Mouse (Mus musculus) spleen, postnatal 36 days (tissue): ENCODE measurements around the gene Esrrg.

Experiments used
- DNase-seq, 2 experiments: peaks; one replicate each; pipeline ENCODE4 v3.0.0; 2022; ENCODE audit warnings: low spot score in 2 of 2, mixed read lengths in 1 of 2

Gene Esrrg

DNA sequence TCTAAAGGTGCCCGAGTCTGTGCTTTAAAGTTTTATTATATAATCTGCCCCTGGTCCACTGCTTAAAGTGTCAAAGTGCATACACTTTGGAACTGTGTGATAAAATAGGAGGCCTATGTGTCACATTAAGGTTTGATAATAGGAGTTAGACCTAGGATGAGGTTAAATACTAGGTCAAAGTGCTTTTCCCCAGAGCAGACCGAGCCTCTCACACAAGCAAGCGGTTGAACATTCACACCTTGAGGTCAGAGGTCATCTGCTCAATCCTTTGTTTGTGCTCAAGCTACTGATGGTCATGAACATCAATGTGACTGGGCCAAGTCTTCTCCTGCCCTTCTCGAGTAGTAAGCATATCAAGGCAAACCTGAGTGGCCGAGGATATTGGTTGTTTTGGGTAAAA is 218.3 kb downstream of the Esrrg start:
- no peak for DNase-seq

DNA sequence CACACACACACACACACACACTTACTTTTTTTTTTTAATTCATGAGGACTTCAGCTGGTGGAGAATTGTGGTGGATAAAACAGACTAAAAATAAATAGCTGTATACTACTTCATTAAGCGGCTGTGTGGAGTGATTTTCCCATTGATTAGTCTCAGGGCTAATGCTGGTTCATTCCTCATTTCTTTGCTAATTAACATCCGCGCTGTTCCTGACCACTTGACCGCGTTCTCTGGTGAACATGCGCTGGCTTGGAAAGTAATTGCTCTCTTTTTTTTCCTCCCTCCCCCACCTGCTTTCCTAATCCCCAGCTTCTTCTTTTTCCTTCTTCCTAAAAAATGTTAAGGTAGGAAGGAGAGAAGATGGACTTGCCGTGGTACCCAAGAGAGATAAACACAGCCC is 222.3 kb downstream of the Esrrg start:
- no peak for DNase-seq

DNA sequence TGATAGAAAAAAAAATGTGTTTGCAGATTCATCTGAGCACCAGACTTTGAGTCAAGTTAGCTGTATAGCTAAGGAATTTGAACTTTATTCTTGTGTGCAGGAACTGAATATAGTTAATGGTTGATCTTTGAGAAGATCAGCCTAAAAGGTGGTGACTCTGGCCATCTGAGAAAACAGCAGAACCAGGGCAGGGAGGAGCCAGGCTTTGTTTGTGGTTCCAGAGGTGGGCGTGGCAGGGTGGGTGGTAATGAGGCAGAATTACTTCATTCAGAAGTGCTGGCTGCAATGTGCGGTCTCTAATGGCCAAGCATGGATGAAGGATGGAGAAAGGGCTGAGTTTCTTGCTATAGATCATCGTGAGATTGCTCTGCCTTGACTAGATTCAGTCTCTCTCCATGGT is 224.3 kb downstream of the Esrrg start:
- no peak for DNase-seq

DNA sequence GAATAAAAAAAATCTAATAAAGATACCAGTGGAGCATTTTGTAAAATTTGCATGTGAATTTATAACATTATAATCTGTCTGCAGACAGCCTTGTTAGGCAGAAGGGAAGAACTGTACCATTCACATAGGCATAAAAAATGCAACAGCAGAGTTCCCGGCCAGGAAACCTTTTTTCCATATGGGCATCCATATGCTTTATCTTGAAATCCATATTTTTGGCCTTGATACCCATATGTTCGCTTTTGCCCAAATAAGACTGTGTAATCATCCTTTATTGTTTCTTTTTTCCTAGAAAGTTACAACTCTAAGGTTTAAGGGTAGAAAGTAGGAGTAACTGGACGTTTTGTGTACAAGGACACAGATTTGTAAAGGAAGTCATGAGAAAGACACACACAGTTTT is 226.0 kb downstream of the Esrrg start:
- no peak for DNase-seq

DNA sequence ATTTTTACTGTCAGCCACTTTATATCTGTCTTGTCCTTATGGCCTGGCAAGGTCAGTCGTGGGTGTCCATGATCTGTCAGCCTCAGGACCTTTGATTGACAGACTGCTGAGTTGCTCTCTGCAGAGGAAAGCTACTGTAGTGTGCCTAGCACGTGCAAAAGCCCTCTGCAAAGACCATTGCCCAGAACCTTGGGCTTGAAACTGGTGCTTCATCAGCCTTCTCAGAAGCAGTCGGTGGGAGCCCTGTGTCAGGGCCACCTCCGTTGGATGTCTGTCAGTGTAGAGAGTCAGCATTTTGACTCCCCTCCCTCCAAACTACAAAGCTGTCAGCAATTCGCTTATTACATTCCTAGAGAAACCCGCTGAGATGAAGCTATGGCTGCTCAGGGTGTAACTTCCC is 227.8 kb downstream of the Esrrg start:
- no peak for DNase-seq

DNA sequence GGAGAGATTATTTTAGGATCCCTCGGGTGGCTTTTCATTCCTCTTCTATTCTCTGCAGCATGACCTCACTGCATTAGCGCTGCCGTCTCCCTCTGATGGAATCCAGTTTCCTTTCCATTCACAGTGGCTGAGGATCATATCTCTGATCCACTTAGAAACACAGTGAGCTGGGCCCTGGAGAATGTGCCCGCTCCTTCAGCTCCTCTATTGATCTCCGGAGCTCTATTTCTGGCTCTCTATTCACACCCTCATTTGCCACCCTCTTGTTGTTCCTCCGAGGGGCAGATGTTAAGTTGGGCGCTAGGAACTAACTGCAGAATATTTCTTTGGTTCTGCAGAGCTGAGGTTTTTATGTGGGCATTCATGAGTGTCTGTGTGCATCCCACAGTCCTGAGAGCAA is 228.3 kb downstream of the Esrrg start:
- no peak for DNase-seq

DNA sequence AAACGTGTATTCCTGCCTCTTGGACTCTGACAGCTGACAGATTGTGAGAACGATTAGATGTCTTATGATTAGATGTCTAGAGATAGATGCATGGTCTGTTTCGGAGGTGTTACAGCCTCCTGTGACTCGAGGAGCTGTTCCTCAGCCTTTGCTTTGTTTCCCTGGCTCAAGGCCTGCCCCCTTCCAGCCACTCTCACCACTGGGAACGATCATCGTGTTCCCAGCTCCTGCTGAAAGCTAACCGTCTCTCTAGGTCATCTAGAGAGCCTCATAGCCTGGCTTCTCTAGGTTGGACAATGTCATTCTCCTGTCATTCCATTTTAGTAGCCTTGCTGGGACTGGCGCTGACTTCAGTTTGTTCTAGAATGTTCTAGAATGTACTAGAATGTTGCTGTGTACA is 233.0 kb downstream of the Esrrg start:
- no peak for DNase-seq

DNA sequence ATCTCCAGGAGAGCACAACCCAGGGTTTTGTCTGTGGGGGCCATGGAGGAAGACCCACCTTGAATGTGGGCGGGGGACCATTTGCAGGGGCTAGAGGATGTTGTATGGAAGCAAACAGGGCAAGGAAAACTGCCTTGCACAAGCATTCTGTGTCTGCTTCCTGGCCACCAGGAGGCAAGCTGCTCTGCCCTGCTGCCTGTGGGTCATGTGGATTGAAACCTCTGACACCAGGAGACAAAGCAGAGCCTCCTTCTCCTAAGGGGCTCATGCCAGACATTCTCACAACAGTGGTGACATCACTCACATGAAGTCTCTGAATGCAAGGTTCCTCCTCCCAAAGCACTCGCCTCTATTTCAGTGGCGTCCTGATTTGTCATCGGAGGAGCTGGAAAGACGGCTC is 234.1 kb downstream of the Esrrg start:
- no peak for DNase-seq

DNA sequence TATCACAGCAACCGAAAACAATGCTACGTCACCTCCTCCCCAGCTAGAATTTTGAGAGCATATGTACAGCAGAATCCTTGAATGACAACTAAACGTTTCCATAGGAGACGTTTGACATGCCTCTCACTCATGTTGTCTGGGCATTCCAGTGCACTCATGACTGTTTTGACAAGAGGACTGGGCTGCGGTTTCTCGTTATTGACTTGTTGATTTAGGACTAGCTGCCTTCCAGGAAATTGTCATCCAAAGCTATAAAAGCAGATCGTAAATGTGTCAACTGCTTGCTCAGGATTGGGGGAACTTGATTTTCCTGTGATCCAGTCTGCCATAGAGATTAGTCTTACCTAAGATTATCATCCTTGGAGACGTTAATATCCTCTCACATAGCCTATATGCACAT is 245.6 kb downstream of the Esrrg start:
- no peak for DNase-seq

DNA sequence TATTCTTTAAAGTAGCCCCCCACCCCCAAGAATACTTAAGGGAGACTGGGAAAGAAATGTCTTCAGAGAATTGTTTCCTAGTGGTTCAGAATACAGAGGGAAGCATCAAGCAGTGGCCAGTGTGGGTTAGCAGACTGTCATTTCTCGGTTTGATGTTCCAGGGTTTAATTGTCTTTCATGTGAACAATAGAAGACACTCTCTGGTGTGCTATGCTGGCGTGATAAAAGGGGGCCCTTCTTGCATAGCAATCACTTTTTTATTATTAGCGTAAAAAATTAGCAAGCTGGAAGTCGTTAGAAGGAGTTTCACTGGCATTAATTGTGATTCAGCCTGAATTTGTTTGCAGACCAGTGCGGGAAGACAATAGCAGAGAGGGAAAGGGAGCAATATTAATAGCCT is 253.7 kb downstream of the Esrrg start:
- no peak for DNase-seq

DNA sequence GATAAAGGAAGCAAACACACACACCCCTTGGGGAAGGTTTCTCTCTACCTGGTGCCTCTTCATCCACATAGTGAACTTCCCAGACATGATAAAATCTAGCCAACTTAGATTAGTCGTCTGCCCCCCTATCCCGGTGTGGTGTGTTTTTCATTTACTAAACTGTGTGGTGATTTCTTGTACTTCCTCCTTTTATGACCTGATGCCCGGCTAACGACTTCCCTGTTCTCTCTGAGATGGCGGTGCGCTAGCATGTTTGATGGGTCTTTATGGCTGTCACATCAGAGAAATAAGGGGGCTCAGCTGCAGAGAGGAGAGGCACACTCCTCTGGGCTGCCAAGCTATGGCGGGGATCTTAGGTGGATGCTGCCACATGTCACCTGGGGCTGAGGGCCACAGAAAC is 259.8 kb downstream of the Esrrg start:
- DNase-seq: no peak

DNA sequence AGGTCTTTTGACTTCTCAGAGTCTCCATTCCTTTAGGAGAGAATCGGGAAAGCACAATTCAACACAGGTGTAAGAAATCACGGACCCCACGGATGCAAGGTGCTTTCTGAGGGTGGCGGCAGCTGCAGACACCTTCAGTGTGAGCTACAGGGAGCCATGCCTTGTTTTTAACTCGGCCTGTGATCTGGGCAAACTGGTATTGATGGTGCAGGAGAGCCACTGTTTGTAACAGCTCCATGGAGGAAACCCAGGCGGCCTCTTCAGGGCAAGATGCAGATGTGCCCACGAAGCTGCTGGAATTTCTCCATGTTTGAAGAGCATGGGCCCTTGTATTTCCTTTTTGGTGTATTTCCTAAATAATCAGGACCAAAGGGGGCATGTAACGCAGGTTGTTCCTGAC is 263.6 kb downstream of the Esrrg start:
- no peak for DNase-seq

DNA sequence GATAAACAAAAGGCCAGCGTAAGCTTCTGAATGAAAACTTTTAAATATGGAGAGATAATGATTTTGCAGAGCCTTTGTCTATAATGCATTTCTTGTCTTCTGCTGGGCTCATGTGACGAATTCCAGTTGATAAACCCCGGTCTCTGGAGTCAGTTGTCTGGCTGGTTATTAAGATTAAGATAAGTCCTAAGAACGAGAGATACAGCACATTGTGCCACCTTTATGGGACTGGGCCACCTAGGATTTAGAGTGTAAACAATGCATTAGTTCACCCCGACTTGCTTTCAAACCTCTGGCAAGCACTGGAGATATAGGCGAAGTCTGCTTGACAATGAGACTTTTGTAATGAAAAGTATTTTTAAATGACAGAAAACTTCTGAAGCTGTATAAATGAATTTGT is 264.2 kb downstream of the Esrrg start:
- no peak for DNase-seq

DNA sequence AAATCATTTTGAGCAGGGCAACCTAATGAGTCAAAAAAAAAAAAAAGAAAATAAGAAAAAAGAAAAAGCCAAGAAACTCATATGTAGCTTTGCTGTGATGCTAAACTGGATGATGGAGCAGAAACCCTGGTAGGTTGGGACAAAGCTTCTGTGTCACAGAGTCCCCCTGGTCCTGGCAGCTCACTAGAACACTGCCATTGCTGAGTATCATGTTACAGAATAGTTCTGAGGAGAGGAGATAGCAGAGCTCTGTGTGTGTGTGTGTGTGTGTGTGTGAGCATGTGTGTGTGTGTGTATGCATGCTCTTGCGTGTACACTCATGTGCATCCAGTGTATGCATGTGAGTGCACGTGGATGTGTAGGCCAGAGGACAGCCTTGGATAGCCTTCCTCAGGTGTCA is 265.2 kb downstream of the Esrrg start:
- no peak for DNase-seq

DNA sequence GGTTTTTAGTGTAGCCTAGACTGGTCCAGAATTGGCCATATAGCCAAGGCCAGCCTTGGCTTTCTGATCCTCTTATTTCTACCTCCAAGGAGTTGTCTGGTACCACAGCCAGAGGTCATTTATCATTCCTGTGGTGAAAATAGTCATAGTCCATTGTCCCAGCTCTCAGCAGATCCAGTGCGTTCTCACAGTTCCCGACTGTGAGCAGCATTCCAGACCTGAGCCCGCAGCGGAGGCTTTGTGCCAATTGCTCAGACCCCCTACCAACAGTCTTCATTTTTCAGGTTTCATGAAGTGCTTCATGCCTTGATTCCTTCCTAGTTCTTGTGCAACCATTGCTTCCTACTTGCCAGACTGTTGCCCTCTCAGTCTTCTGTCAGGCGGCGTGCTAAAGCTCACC is 278.7 kb downstream of the Esrrg start:
- DNase-seq: no peak

DNA sequence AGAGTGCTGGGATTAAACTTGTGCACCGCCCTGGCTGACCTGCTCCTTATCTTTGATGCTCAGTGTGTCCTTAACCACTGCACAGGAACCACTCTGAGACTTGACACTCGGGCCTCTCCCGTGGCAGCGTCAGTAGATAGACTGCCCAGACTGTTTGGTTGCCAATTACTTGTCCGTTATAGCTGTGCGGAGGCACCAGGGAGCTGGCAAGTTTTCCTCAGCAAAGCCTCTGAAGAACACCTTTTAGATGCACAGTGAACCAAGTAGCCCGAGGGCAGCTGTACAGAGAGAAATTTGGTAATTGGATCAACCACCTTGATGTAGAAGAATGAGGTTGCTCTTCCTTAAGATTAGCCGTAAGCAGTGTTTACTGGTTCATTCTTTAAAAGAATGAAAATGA is 279.6 kb downstream of the Esrrg start:
- DNase-seq: no peak

DNA sequence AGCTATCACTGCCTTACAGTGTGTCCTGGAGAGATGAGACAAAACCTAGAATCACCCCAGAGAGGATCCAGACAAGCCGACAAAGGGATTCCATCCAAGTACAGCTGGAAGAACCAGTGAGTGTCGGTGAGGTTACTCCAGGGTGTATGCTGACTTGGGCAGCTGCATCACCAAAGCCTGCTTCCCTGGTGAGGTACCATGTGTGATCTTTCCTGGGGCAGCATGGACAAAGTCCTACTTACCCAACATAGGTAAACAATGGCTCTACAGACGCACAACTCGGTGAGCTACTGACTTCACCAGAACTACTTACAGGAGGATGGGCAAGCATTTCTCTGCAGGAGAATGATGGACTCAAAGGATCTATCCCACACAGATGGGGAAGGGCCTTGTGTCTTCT is 280.5 kb downstream of the Esrrg start:
- DNase-seq: no peak

DNA sequence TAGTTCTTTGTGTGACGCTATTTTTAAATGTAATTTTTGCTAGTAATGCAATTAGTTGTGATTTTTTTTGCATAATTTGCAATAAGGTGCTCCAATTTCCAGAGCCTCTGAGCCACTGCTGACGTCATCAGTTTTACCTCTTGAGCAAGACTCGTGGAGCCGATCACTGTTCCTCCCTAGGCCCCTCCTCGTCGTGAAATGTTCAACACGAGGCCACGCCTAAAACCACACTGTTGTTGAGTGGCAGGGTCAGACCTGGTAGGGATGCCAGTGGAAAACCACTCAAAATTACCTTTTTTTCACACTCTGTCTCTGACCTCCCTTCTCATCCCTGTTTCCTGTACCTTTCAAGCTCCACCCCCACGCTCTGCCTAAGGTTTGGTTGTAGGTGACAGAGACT is 282.7 kb downstream of the Esrrg start:
- DNase-seq: no peak

DNA sequence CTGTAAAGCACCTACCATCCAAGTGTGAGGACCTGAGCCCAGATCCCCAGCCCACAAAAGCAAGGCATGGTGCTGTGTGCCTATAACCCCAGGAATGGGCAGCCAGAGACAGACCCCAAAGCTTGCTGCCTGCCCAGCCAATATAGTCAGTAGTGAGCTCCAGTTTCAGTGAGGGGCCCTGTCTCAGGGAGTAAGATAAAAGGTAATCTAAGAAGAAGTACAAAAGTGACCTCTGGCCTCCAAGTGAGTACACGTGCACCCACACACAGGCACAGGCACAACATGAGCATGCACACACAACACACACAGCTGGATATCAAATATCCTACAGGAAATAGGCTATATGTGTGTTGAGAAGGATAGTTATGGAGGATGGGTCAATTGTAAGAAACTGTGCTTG is 286.9 kb downstream of the Esrrg start:
- DNase-seq: no peak

DNA sequence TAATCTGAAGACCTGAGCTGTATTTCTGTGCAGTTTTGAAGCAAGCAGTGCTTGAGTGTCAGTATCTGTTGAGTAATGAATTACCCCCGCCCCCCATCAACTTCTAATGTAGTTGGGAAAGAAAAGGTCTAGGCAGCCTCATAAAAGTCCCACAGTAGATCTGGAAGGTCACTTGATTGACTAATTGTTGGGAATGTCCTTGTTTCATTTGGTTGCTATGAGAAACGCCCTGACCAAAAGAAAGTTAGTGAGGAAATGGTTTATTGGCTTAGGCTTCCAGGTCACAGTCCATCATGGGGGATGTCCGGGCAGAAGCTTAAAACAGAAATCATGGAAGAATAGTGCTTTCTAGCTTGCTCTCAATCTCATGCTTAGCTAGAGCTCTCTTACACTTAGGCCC is 287.7 kb downstream of the Esrrg start:
- no peak for DNase-seq

DNA sequence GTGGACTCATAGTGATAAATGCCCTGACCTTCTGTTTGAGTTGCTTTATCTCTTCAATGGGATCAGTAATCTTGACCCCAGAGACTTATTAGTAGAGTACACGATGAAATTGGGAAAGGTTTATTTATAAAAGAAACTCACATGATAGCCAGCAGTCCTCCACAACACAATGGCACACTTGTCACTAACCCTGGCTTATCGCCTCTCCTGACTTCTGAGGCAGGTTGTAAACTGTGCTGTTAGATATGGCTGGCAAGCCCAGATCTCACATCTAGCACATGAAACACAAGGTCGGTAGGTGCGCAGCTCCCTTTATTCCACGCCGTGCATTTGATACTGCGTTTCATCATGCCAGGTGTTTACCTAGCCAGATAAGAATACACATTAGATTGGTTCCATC is 288.3 kb downstream of the Esrrg start:
- no peak for DNase-seq

DNA sequence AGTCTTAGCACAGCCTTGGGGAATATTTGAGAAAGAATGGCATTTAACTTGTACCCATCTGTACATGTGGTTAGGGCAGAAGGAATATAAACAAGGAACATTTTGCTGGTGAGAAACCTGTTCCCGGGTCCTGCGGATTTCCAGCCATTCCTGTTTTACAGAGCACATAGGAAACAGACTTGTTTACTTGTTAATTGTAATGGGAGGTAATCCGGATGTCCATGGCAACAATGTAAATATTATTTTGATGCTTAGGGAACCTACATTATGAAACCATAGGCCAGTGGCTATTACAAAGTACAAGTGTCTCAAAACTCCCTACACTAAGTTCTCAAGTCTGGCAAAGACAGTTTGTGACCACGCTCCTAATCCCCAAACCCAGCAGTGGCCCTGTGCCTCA is 290.9 kb downstream of the Esrrg start:
- DNase-seq: no peak

DNA sequence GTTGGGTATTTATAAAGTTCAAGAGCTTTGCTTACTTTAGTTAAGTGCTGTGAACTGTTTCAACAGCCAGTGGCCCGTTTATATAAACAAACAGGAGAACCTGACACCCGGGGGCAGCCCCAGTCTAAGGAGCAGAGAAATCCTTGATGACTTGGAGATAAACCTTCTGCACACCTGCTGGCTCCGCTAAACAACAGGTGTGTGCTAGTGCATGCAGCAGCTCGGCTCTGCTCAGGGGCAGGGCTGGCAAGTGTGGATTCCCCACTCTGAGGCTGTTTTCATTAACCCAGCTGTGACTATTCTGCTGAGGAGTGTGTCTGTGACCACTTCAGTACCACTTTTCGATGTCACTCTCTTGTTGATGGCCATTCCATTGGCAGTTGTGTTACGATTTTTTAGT is 292.2 kb downstream of the Esrrg start:
- DNase-seq: no peak

DNA sequence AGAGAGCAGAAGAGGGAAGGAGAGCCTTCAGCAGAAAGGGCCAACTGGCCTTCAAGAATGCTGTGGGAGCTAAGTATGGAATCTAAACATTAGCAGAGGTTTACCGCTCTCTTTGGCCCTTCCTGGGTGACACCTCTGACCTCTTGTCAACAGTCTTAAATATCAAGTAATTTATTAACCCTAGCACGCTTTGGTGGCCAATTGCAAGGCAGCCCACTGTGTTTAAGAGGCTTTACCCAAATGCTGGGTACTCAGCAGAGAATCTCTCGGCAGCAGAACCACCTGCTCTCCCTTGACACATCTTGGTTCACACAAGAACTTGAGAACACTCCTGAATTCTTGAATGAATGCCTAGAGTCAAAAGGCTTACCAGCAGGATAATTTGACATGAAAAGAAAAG is 293.6 kb downstream of the Esrrg start:
- DNase-seq: no peak

DNA sequence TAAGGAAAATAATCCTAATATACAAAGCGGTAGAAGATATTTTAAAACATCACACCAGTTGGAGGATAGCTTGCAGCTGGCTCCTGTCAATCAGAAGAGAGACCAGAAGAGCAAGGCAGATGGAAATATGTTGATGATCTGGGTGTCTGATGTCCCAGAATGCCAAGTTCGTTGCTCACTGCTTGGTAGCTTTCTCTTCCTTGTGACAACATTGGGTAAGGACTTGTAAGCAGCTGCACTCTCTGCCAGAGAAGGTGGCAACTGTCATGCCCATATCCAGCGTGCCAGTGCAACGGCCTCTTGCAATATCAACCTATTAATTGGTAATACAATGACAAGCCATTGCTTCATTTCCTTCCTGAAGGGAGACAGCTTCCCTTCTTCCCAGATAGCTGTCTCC is 296.1 kb downstream of the Esrrg start:
- no peak for DNase-seq
